Mouse (Mus musculus) yolk sac, embryonic 10.5 days (tissue): ENCODE measurements at regions not wholly inside any gene's neighbourhood (a gene's known extent, or its start where the extent isn't known, plus 50 kb on each side); places are given as distances from the start of the nearest gene placed in this dataset.
A peak's percentile ranks its signal among the peaks of the same experiment; 100 is the strongest.

ENCODE experiments used
- DNase-seq: peaks from one replicate; pipeline ENCODE4 v3.0.0-alpha.2; 2017; ENCODE audit warnings: low spot score

GRCm38 (mm10) chr5:118880546-118880945 is 320.1 kb downstream of the Med13l start:
- no peak for DNase-seq

- DNase-seq, result no peak
Observed at GRCm38 (mm10) chr5:118881886-118882285, 321.4 kb downstream of the Med13l start.

GRCm38 (mm10) chr5:118888131-118888530 is 327.7 kb downstream of the Med13l start:
- no peak for DNase-seq

GRCm38 (mm10) chr5:118891131-118891530 is 330.7 kb downstream of the Med13l start:
- DNase-seq, result no peak

GRCm38 (mm10) chr5:118908224-118908623 is 347.7 kb downstream of the Med13l start:
- DNase-seq, result no peak

- DNase-seq, result no peak
Observed at GRCm38 (mm10) chr5:118909756-118910155, 349.3 kb downstream of the Med13l start.

GRCm38 (mm10) chr5:118914191-118914750 is 353.8 kb downstream of the Med13l start:
- no peak for DNase-seq

- no peak for DNase-seq
Observed at GRCm38 (mm10) chr5:118923357-118923756, 362.9 kb downstream of the Med13l start.

GRCm38 (mm10) chr5:118929037-118929436 is 368.6 kb downstream of the Med13l start:
- DNase-seq, result no peak

- peak; percentile 69 for DNase-seq
Observed at GRCm38 (mm10) chr5:118929990-118930501, 369.6 kb downstream of the Med13l start.

GRCm38 (mm10) chr5:118939336-118940039 is 379.0 kb downstream of the Med13l start:
- DNase-seq, result no peak

- DNase-seq, result peak; percentile 12
Observed at GRCm38 (mm10) chr5:118944256-118944655, 383.8 kb downstream of the Med13l start.

- DNase-seq, result no peak
Observed at GRCm38 (mm10) chr5:118946090-118946489, 385.6 kb downstream of the Med13l start.

GRCm38 (mm10) chr5:118946994-118947393 is 386.5 kb downstream of the Med13l start:
- DNase-seq, result no peak

- no peak for DNase-seq
Observed at GRCm38 (mm10) chr5:118948119-118948786, 387.8 kb downstream of the Med13l start.

- DNase-seq, result no peak
Observed at GRCm38 (mm10) chr5:118951067-118951466, 390.6 kb downstream of the Med13l start.

GRCm38 (mm10) chr5:118960521-118961001 is 400.1 kb downstream of the Med13l start:
- DNase-seq, result no peak

GRCm38 (mm10) chr5:118961091-118961490 is 400.6 kb downstream of the Med13l start:
- DNase-seq, result no peak

GRCm38 (mm10) chr5:118962152-118962551 is 401.7 kb downstream of the Med13l start:
- DNase-seq, result no peak

GRCm38 (mm10) chr5:118963001-118963400 is 402.5 kb downstream of the Med13l start:
- DNase-seq, result no peak

GRCm38 (mm10) chr5:118966901-118967300 is 406.4 kb downstream of the Med13l start:
- no peak for DNase-seq

GRCm38 (mm10) chr5:118967718-118968117 is 407.2 kb downstream of the Med13l start:
- DNase-seq, result no peak

- DNase-seq, result no peak
Observed at GRCm38 (mm10) chr5:118975147-118975546, 414.7 kb downstream of the Med13l start.
